Mouse (Mus musculus): ENCODE measurements at regions not wholly inside any gene's neighbourhood (a gene's known extent, or its start where the extent isn't known, plus 50 kb on each side); places are given as distances from the start of the nearest gene placed in this dataset.

DNA sequence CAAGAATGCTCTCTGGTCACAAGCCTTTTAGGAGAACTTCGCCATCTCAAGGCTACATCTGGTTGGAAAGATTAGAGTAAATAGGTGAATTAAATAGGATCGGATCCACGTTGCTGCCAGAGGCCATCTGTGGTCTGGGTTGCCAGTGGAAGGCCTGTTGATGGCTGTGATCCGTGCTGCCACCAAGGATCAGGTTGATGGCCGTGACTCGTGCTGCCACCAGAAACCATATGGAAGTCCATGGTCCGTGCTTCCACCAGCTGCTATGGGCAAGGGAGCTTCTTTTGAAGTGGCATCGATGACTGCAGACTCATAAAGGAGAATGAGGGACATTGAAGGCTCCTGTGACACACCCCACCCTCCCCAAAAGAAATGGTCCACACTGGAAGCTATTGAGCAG is 79.6 kb downstream of the Atp1a1 start:
- H3K36me3 ChIP-seq (ENCODE audit: control insufficient read depth, insufficient read depth, low read length, poor library complexity, severe bottlenecking), result no peaks in the 10 kb centered on the region
- H3K27ac ChIP-seq (ENCODE audit: insufficient read depth, low read depth, low read length, poor library complexity, severe bottlenecking), result no peak overlapping the region
- peaks cover 0 to 3% of the 10 kb centered on the region in 2 experiments; a peak in 1 of 4 replicates for H3K4me1 ChIP-seq (ENCODE audit: control insufficient read depth in 2 of 2, insufficient read depth in 2 of 2, low read length in 2 of 2, poor library complexity in 1 of 2)
- in situ Hi-C loops (cut with MboI; ENCODE audit: low sequenced_read_pairs in 2 of 2, unreplicated experiment in 2 of 2), result no loop called here
- no peak overlapping the region for H3K9ac ChIP-seq (ENCODE audit: insufficient read depth, low read depth, low read length, poor library complexity, severe bottlenecking)
- H3K9me3 ChIP-seq (ENCODE audit: control insufficient read depth, insufficient read depth, low read depth, low read length), result no peaks in the 10 kb centered on the region
- no peak for DNase-seq (ENCODE audit: low read depth, low spot score)
- TF ChIP-seq CHD2 (IDR thresholded peaks at IDR 0.05; ENCODE audit: low read depth, low read length) (no peak), HCFC1 (IDR thresholded peaks at IDR 0.05; ENCODE audit: borderline replicate concordance, insufficient read depth, low read length) (no peak), ZNF384 (IDR thresholded peaks at IDR 0.05; ENCODE audit: low read depth, low read length) (no peak), ZC3H11A (IDR thresholded peaks at IDR 0.05; ENCODE audit: borderline replicate concordance, low read depth, low read length) (no peak), MAFK (IDR thresholded peaks at IDR 0.05; ENCODE audit: insufficient read depth, low read depth, low read length) (no peak)
- H3K4me3 ChIP-seq (ENCODE audit: insufficient read depth in 1 of 2, low read depth in 1 of 2, low read length in 2 of 2, poor library complexity in 1 of 2, severe bottlenecking in 1 of 2), result no peak overlapping the region

DNA sequence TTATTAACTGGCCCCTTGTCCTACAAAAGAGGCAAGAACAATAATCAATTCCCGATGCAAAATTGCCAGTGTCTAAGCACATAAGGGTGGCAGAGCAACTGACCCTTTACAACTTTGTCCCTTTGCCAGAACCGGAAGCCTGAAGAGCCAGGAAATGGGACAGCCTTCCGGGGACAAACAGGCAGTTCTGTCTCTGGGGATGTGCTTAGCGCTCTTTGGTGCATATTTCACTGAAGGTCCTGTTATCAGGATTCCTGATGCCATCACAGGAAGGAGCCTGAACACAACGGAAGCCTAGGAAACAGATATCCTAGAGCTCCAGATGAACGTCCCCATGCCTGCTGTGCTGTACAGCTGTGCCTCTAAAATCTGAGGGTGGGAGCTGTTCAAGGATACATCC is 80.0 kb downstream of the Atp1a1 start:
- Histone ChIP-seq H3K4me1 (ENCODE audit: control insufficient read depth in 2 of 2, insufficient read depth in 2 of 2, low read length in 2 of 2, poor library complexity in 1 of 2) (peaks cover 0 to 3% of the 10 kb centered on the region in 2 experiments; a peak in 1 of 4 replicates), H3K9me3 (ENCODE audit: control insufficient read depth, insufficient read depth, low read depth, low read length) (no peaks in the 10 kb centered on the region), H3K36me3 (ENCODE audit: control insufficient read depth, insufficient read depth, low read length, poor library complexity, severe bottlenecking) (no peaks in the 10 kb centered on the region), H3K27ac (ENCODE audit: insufficient read depth, low read depth, low read length, poor library complexity, severe bottlenecking) (no peak overlapping the region), H3K4me3 (ENCODE audit: insufficient read depth in 1 of 2, low read depth in 1 of 2, low read length in 2 of 2, poor library complexity in 1 of 2, severe bottlenecking in 1 of 2) (no peak overlapping the region), H3K9ac (ENCODE audit: insufficient read depth, low read depth, low read length, poor library complexity, severe bottlenecking) (no peak overlapping the region)
- DNase-seq (ENCODE audit: low read depth, low spot score), result no peak
- in situ Hi-C loops (cut with MboI; ENCODE audit: low sequenced_read_pairs in 2 of 2, unreplicated experiment in 2 of 2), result no loop called here
- TF ChIP-seq CHD2 (IDR thresholded peaks at IDR 0.05; ENCODE audit: low read depth, low read length), result no peak

DNA sequence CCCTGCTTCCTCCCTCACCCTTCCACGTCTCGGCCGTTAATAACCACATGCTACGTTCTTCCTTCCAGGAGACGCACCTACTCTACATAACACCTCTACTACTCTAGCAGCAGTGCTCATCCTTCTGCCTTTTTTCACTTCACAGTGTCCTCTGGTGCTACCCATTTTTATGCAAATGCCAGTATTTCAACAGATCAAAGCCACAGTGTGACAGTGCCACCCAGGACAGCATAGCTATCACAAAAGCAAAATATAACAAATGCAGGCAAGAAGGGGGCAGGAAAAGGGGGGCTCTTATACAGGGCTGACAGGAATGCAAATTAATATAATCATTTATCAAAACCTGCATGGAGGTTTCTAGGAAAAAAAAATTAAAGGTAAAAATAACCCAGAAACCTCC is 81.2 kb downstream of the Atp1a1 start:
- in situ Hi-C loops (cut with MboI; ENCODE audit: low sequenced_read_pairs in 2 of 2, unreplicated experiment in 2 of 2), result no loop called here
- H3K4me3 ChIP-seq (ENCODE audit: insufficient read depth in 1 of 2, low read depth in 1 of 2, low read length in 2 of 2, poor library complexity in 1 of 2, severe bottlenecking in 1 of 2), result no peak overlapping the region
- DNase-seq (ENCODE audit: low read depth, low spot score), result no peak
- H3K36me3 ChIP-seq (ENCODE audit: control insufficient read depth, insufficient read depth, low read length, poor library complexity, severe bottlenecking), result no peaks in the 10 kb centered on the region
- no peak for TF ChIP-seq MAFK (IDR thresholded peaks at IDR 0.05; ENCODE audit: insufficient read depth, low read depth, low read length)
- TF ChIP-seq ZNF384 (IDR thresholded peaks at IDR 0.05; ENCODE audit: low read depth, low read length), result no peak
- no peak for TF ChIP-seq CHD2 (IDR thresholded peaks at IDR 0.05; ENCODE audit: low read depth, low read length)
- no peak for TF ChIP-seq HCFC1 (IDR thresholded peaks at IDR 0.05; ENCODE audit: borderline replicate concordance, insufficient read depth, low read length)
- TF ChIP-seq ZC3H11A (IDR thresholded peaks at IDR 0.05; ENCODE audit: borderline replicate concordance, low read depth, low read length), result no peak
- H3K27ac ChIP-seq (ENCODE audit: insufficient read depth, low read depth, low read length, poor library complexity, severe bottlenecking), result no peak overlapping the region
- H3K9ac ChIP-seq (ENCODE audit: insufficient read depth, low read depth, low read length, poor library complexity, severe bottlenecking), result no peak overlapping the region
- peaks cover 0 to 3% of the 10 kb centered on the region in 2 experiments; a peak in 1 of 4 replicates for H3K4me1 ChIP-seq (ENCODE audit: control insufficient read depth in 2 of 2, insufficient read depth in 2 of 2, low read length in 2 of 2, poor library complexity in 1 of 2)
- H3K9me3 ChIP-seq (ENCODE audit: control insufficient read depth, insufficient read depth, low read depth, low read length), result no peaks in the 10 kb centered on the region

DNA sequence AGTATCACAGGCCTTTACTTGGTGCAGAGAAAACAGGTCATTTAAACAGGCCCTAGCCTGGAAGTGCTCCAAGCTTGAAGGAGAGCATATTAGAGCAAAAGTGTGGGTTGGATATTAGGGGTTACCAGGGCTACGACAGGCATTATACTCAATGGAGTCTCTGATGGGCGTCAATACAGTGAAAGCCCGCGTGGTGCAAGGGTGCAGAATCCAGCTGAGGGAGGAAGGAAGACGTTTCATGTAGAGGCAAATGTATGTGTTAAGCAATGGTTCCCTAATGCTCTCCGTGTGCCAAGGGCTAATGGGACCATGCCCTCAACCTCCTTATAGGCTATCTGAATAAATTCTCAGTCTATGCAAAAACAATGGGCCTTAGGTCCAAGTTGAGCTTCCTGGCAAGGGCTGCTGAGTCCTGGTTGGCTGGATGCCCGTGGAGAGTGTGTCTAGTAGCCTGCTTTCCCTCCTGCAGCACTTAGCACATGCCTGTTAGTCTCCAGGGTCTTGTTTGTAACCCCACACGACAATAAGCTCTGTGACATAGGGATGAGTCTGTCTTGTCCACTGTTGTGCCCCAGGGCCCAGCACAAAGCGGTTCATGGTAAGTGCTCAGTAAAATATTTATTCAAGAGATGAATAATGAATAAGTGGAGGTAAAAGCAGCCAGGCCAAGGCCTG is 82.1 kb downstream of the Atp1a1 start:
- Histone ChIP-seq H3K36me3 (ENCODE audit: control insufficient read depth, insufficient read depth, low read length, poor library complexity, severe bottlenecking) (no peaks in the 10 kb centered on the region), H3K9me3 (ENCODE audit: control insufficient read depth, insufficient read depth, low read depth, low read length) (no peaks in the 10 kb centered on the region), H3K4me1 (ENCODE audit: control insufficient read depth in 2 of 2, insufficient read depth in 2 of 2, low read length in 2 of 2, poor library complexity in 1 of 2) (peaks cover 0 to 3% of the 10 kb centered on the region in 2 experiments; a peak in 1 of 4 replicates), H3K4me3 (ENCODE audit: insufficient read depth in 1 of 2, low read depth in 1 of 2, low read length in 2 of 2, poor library complexity in 1 of 2, severe bottlenecking in 1 of 2) (no peak overlapping the region), H3K9ac (ENCODE audit: insufficient read depth, low read depth, low read length, poor library complexity, severe bottlenecking) (no peak overlapping the region), H3K27ac (ENCODE audit: insufficient read depth, low read depth, low read length, poor library complexity, severe bottlenecking) (no peak overlapping the region)
- in situ Hi-C loops (cut with MboI; ENCODE audit: low sequenced_read_pairs in 2 of 2, unreplicated experiment in 2 of 2), result no loop called here
- no peak for TF ChIP-seq CHD2 (IDR thresholded peaks at IDR 0.05; ENCODE audit: low read depth, low read length)
- TF ChIP-seq MAFK (IDR thresholded peaks at IDR 0.05; ENCODE audit: insufficient read depth, low read depth, low read length), result no peak
- TF ChIP-seq ZC3H11A (IDR thresholded peaks at IDR 0.05; ENCODE audit: borderline replicate concordance, low read depth, low read length), result no peak
- no peak for TF ChIP-seq ZNF384 (IDR thresholded peaks at IDR 0.05; ENCODE audit: low read depth, low read length)
- TF ChIP-seq HCFC1 (IDR thresholded peaks at IDR 0.05; ENCODE audit: borderline replicate concordance, insufficient read depth, low read length), result no peak
- DNase-seq (ENCODE audit: low read depth, low spot score), result no peak

DNA sequence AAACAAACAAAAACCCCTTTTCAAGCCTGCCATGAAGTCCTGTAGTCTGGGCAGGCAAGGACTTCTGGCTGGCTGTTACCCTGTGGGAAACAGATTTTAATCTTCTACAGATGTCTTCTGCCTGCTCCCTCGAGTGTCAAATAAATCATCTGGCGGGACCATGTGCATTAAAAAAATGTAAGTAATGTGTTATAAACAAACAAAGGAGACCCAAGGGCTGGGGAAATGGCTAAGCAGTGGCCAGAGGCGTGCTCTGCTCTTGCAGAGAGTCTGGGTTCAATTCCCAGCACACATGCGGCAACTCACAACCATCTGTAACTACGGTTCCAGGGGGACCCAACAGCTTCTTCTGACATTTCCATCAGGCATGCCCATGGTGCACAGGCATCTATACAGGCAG is 83.3 kb downstream of the Atp1a1 start:
- Histone ChIP-seq H3K36me3 (ENCODE audit: control insufficient read depth, insufficient read depth, low read length, poor library complexity, severe bottlenecking) (no peaks in the 10 kb centered on the region), H3K9ac (ENCODE audit: insufficient read depth, low read depth, low read length, poor library complexity, severe bottlenecking) (no peak overlapping the region), H3K27ac (ENCODE audit: insufficient read depth, low read depth, low read length, poor library complexity, severe bottlenecking) (no peak overlapping the region), H3K4me1 (ENCODE audit: control insufficient read depth in 2 of 2, insufficient read depth in 2 of 2, low read length in 2 of 2, poor library complexity in 1 of 2) (peaks cover 2 to 8% of the 10 kb centered on the region in 2 experiments; a peak in 2 of 4 replicates), H3K9me3 (ENCODE audit: control insufficient read depth, insufficient read depth, low read depth, low read length) (no peaks in the 10 kb centered on the region), H3K4me3 (ENCODE audit: insufficient read depth in 1 of 2, low read depth in 1 of 2, low read length in 2 of 2, poor library complexity in 1 of 2, severe bottlenecking in 1 of 2) (no peak overlapping the region)
- no peak for DNase-seq (ENCODE audit: low read depth, low spot score)
- in situ Hi-C loops (cut with MboI; ENCODE audit: low sequenced_read_pairs in 2 of 2, unreplicated experiment in 2 of 2), result no loop called here
- TF ChIP-seq MAFK (IDR thresholded peaks at IDR 0.05; ENCODE audit: insufficient read depth, low read depth, low read length), result no peak
- TF ChIP-seq HCFC1 (IDR thresholded peaks at IDR 0.05; ENCODE audit: borderline replicate concordance, insufficient read depth, low read length), result no peak
- TF ChIP-seq ZC3H11A (IDR thresholded peaks at IDR 0.05; ENCODE audit: borderline replicate concordance, low read depth, low read length), result no peak
- no peak for TF ChIP-seq ZNF384 (IDR thresholded peaks at IDR 0.05; ENCODE audit: low read depth, low read length)
- no peak for TF ChIP-seq CHD2 (IDR thresholded peaks at IDR 0.05; ENCODE audit: low read depth, low read length)
